Mouse (Mus musculus) mature B cell (primary cell): ENCODE measurements around the gene Asna1.

Experiments used
- in situ Hi-C: fragments of 300-500 bp; cut with MboI; formaldehyde crosslinking; loops from 2 replicates; pipeline ENCODE4 v1.14.3; 2019

The Asna1 gene

GRCm38 (mm10) chr8:84976031-84976762, 48.9 kb downstream of the Asna1 start:
- in situ Hi-C loops: no loop called here

- in situ Hi-C loops: no loop called here
Measured at GRCm38 (mm10) chr8:84975434-84975833, 49.6 kb downstream of the Asna1 start.

DNA sequence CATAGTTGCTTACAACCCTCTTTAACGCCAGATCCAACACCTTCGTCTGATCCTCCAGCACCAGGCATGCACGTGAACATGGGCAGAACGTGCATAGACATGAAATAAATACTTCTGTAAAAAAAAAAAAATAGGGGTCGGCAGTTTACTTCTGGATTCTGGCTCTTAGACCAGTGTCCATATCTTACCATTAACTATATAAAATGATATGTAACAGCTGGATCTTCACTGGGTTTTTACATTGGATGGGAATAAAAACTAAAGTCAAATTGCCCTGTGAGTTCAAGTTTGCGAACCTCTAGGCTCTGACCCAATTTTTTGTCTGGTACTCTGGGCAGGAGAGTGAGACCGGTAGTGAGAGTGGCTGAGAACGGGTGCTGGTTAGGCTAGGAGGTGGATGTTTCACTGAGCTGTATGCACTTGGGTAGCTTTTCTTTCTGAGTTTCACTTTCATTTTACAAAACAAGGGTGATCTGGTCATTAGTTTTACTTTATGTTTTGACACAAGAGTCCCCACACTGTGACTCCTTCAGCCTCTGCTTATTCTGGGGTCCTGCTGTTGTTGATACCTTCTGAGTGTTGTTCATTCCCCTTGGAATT, 50.4 kb downstream of the Asna1 start:
- in situ Hi-C loops: loop anchor here (25.0 kb wide), 1 partner anchor 313 kb away; the partner anchor contains the start of genes Orc6 and Vps35

- in situ Hi-C loops: loop anchor here (25.0 kb wide), 1 partner anchor 313 kb away; the partner anchor contains the start of genes Orc6 and Vps35
Measured at GRCm38 (mm10) chr8:84973803-84974542, 51.1 kb downstream of the Asna1 start.

DNA sequence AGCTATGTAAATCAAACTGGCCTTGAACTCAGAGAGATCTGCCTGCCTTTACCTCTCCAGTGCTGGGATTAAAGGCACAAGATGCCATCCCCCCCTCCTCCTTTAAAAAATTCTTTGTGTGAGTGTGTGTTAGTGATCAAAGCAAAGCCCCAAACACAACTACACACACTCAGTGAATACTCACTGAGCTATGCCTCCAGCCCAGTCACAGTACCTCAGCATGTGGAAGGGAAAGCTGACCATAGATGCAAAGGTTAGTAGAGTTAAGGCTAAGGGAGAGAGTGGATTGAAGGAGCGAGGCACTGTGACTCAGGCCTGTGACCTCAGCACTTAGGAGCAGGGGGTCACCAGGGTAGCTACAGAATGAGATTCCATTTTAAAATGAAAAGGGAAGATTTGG, 52.0 kb downstream of the Asna1 start:
- in situ Hi-C loops: loop anchor here (25.0 kb wide), 1 partner anchor 314 kb away; the partner anchor contains the start of genes Orc6 and Vps35

- in situ Hi-C loops: loop anchor here (25.0 kb wide), 1 partner anchor 316 kb away; the partner anchor contains the start of genes Orc6 and Vps35
Measured at GRCm38 (mm10) chr8:84970913-84971312, 54.2 kb downstream of the Asna1 start.

GRCm38 (mm10) chr8:84970135-84970790, 54.8 kb downstream of the Asna1 start:
- in situ Hi-C loops: loop anchor here (25.0 kb wide), 1 partner anchor 317 kb away; the partner anchor contains the start of genes Orc6 and Vps35

- in situ Hi-C loops: loop anchor here (25.0 kb wide), 1 partner anchor 318 kb away; the partner anchor contains the start of genes Orc6 and Vps35
Measured at GRCm38 (mm10) chr8:84969241-84970134, 55.6 kb downstream of the Asna1 start, which contains the start of the genes Gm49661, Prdx2 and Rnaseh2a. Gm49661 (minus strand) TSS chr8:84969433. Prdx2 (plus strand) TSS chr8:84969587. Rnaseh2a (minus strand) TSS chr8:84969767.

- in situ Hi-C loops: loop anchor here (25.0 kb wide), 1 partner anchor 319 kb away; the partner anchor contains the start of genes Orc6 and Vps35
Measured at GRCm38 (mm10) chr8:84968650-84969049, 56.4 kb downstream of the Asna1 start.
